Mouse (Mus musculus) lung, adult 2 months (tissue): ENCODE data around the gene Clta.

Experiments used
- CTCF ChIP-seq: fragments of 200-500 bp; IDR thresholded peaks from 2 replicates; pipeline ENCODE4 v1.5.1; 2011; ENCODE audit warnings: mild to moderate bottlenecking, low read length, control low read depth; ENCODE audit not compliant: insufficient read depth
- POLR2A ChIP-seq: fragments of 200-500 bp; IDR thresholded peaks from 2 replicates; pipeline ENCODE4 v1.6.1; 2011; ENCODE audit warnings: low read depth, mild to moderate bottlenecking, control low read depth, low read length, borderline replicate concordance; ENCODE audit errors: extremely low read depth

DNA sequence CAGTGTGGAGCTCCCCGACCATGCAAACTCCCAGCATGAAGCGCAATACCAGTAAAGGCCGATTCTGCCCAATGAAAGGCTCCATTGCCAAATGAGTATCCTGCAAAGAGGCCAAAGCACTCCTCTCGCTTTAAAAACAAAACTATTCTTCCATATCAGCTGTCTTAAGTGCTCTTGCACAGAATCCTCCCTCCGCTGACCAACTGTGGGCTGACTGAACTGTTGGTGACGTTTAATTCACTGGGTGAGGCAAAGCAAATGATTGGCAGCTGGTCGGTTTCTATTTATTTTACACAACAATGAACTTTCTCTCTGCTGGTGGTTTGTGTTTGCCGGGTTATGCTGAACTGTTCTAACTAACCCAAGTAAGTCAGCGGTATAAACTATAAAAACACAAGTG is 64.5 kb downstream of the Clta start:
- TF ChIP-seq POLR2A, result no peak
- no peak for TF ChIP-seq CTCF
